Mouse (Mus musculus): ENCODE measurements at regions not wholly inside any gene's neighbourhood (a gene's known extent, or its start where the extent isn't known, plus 50 kb on each side); places are given as distances from the start of the nearest gene placed in this dataset.

- H3K27me3 ChIP-seq (ENCODE audit: control insufficient read depth in 1 of 2, insufficient read depth in 2 of 2, low read length in 2 of 2): no peaks in the 10 kb centered on the region
- H3K79me2 ChIP-seq (ENCODE audit: control insufficient read depth, insufficient read depth, low read length, poor library complexity): no peaks in the 10 kb centered on the region
- H3K9ac ChIP-seq (ENCODE audit: control insufficient read depth, low read depth, low read length, poor library complexity, severe bottlenecking): no peak overlapping the region
- TF ChIP-seq EP300 (IDR thresholded peaks at IDR 0.05; ENCODE audit: low read depth in 1 of 2, low read length in 2 of 2) (no peak), CHD1 (IDR thresholded peaks at IDR 0.05; ENCODE audit: low read depth, low read length) (no peak), POLR2AphosphoS5 (IDR thresholded peaks at IDR 0.05; ENCODE audit: borderline replicate concordance, low read depth, low read length) (no peak), RCOR1 (IDR thresholded peaks at IDR 0.05; ENCODE audit: low read depth, low read length) (no peak), USF1 (IDR thresholded peaks at IDR 0.05; ENCODE audit: low read depth, low read length) (no peak), NRF1 (IDR thresholded peaks at IDR 0.05; ENCODE audit: insufficient read depth, low read depth, low read length, poor library complexity, severe bottlenecking) (no peak), TBP (IDR thresholded peaks at IDR 0.05; ENCODE audit: low read depth, low read length) (no peak), TAL1 (IDR thresholded peaks at IDR 0.05; ENCODE audit: low read length) (no peak), SIN3A (IDR thresholded peaks at IDR 0.05; ENCODE audit: low read length) (no peak), MAZ (IDR thresholded peaks at IDR 0.05; ENCODE audit: low read depth, low read length) (no peak), GATA1 (IDR thresholded peaks at IDR 0.05; ENCODE audit: low read depth, low read length) (no peak)
- no peak for DNase-seq (ENCODE audit: low read depth, low spot score)
- H3K4me3 ChIP-seq (ENCODE audit: control insufficient read depth in 1 of 2, insufficient read depth in 1 of 2, low read depth in 2 of 2, low read length in 2 of 2): no peak overlapping the region
- H3K36me3 ChIP-seq (ENCODE audit: control insufficient read depth in 1 of 2, insufficient read depth in 2 of 2, low read length in 2 of 2): no peaks in the 10 kb centered on the region
- no peaks in the 10 kb centered on the region for H3K9me3 ChIP-seq (replicated peaks; ENCODE audit: insufficient read depth, low read length)
- no peaks in the 10 kb centered on the region for H3K4me1 ChIP-seq (ENCODE audit: control insufficient read depth in 1 of 2, insufficient read depth in 2 of 2, low read length in 2 of 2)
- no peak overlapping the region for H3K27ac ChIP-seq (ENCODE audit: control insufficient read depth, low read depth, low read length)
Observed at GRCm38 (mm10) chr6:147919697-147920096, 127.4 kb upstream of the Far2 start.

DNA sequence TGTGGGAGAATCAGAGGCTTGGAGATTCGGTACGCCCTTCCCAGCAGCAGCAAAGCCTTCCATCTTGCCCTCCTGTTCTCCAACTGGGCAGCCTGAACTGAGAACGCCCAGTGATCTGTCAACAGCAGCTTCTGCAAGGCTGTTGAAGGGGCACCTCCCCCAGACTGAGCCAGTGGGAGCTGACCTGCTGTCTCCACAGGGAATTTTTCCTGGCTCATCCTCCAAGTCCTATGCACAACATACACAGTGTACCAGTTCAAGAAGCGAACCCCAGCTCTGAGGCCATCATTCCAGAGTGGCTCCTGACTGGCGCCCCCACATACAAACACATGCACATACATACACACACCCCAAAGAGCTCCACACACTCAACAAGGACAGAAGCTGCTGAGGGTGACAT is 126.0 kb upstream of the Far2 start:
- DNase-seq (ENCODE audit: low read depth, low spot score): no peak
- H3K27me3 ChIP-seq (ENCODE audit: control insufficient read depth in 1 of 2, insufficient read depth in 2 of 2, low read length in 2 of 2): no peaks in the 10 kb centered on the region
- no peak overlapping the region for H3K27ac ChIP-seq (ENCODE audit: control insufficient read depth, low read depth, low read length)
- no peaks in the 10 kb centered on the region for H3K79me2 ChIP-seq (ENCODE audit: control insufficient read depth, insufficient read depth, low read length, poor library complexity)
- no peak overlapping the region for H3K9ac ChIP-seq (ENCODE audit: control insufficient read depth, low read depth, low read length, poor library complexity, severe bottlenecking)
- TF ChIP-seq UBTF (IDR thresholded peaks at IDR 0.05; ENCODE audit: borderline replicate concordance, insufficient read depth, low read depth, low read length) (no peak), ZNF384 (IDR thresholded peaks at IDR 0.05; ENCODE audit: low read depth, low read length) (no peak), RCOR1 (IDR thresholded peaks at IDR 0.05; ENCODE audit: low read depth, low read length) (no peak), USF2 (IDR thresholded peaks at IDR 0.05; ENCODE audit: borderline replicate concordance in 1 of 2, insufficient read depth in 1 of 2, low read depth in 1 of 2, low read length in 2 of 2) (no peak), ETS1 (IDR thresholded peaks at IDR 0.05; ENCODE audit: low read depth, low read length) (no peak), JUND (IDR thresholded peaks at IDR 0.05; ENCODE audit: low read depth, low read length) (no peak), EP300 (IDR thresholded peaks at IDR 0.05; ENCODE audit: low read depth in 1 of 2, low read length in 2 of 2) (no peak)
- no peaks in the 10 kb centered on the region for H3K4me1 ChIP-seq (ENCODE audit: control insufficient read depth in 1 of 2, insufficient read depth in 2 of 2, low read length in 2 of 2)
- H3K36me3 ChIP-seq (ENCODE audit: control insufficient read depth in 1 of 2, insufficient read depth in 2 of 2, low read length in 2 of 2): no peaks in the 10 kb centered on the region
- H3K9me3 ChIP-seq (replicated peaks; ENCODE audit: insufficient read depth, low read length): no peaks in the 10 kb centered on the region
- no peak overlapping the region for H3K4me3 ChIP-seq (ENCODE audit: control insufficient read depth in 1 of 2, insufficient read depth in 1 of 2, low read depth in 2 of 2, low read length in 2 of 2)
